Mouse (Mus musculus): ENCODE results near the gene 4930442H23Rik. TPM values are rescaled to one million over a fixed set of nuclear protein-coding genes. Genes with fewer than 3 reads are reported as not detected.
"Not testable (repeated sequence)": the region's sequence is repeated elsewhere in the genome, so short reads cannot be mapped to it uniquely, and the experiment has no call there.

Gene 4930442H23Rik
- polyA plus RNA-seq, 1 experiment from 2014 or later, result not detected

DNA sequence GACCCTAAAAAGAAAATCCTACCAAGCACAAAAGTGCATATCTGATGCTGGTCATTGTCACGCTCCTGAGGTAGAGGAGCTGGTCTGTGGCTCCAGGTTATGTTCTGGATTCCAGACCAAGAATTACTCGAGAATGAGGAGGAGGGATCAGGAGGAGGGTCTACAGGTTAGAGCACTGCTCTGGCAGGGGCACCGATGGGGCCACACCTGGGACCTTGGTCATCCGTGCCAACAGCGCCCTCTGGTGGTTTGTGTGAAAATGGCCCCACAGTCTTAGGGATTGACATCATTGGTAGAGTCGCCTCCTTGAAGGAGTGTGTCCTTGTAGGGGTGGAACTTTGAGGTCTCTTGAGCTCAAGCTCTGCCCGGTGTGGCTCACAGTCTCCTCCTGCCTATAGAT, 34.3 kb upstream of the 4930442H23Rik start:
- H3K4me3 ChIP-seq (ENCODE audit: low read length), result no peak overlapping the region
- H3K4me1 ChIP-seq (ENCODE audit: control insufficient read depth, insufficient read depth, low read length), result no peaks in the 10 kb centered on the region
- no peaks in the 10 kb centered on the region for H3K9me3 ChIP-seq (ENCODE audit: control insufficient read depth, low read length)
- H3K27ac ChIP-seq (ENCODE audit: low read depth, low read length), result no peak overlapping the region
- no peaks in the 10 kb centered on the region for H3K27me3 ChIP-seq (ENCODE audit: control insufficient read depth, insufficient read depth, low read length)
- peak; percentile 51; the same call in 1 of the 2 replicates for ATAC-seq (ENCODE audit: low FRiP score, low TSS enrichment)
- no peak overlapping the region for H3K4me2 ChIP-seq (replicated peaks; ENCODE audit: low read depth, low read length)
- H3K9ac ChIP-seq (ENCODE audit: low read depth, low read length), result no peak overlapping the region
- 34% methylated on average over 7 of the region's 7 CpGs for WGBS
- no peaks in the 10 kb centered on the region for H3K36me3 ChIP-seq (ENCODE audit: control insufficient read depth, insufficient read depth, low read length)

DNA sequence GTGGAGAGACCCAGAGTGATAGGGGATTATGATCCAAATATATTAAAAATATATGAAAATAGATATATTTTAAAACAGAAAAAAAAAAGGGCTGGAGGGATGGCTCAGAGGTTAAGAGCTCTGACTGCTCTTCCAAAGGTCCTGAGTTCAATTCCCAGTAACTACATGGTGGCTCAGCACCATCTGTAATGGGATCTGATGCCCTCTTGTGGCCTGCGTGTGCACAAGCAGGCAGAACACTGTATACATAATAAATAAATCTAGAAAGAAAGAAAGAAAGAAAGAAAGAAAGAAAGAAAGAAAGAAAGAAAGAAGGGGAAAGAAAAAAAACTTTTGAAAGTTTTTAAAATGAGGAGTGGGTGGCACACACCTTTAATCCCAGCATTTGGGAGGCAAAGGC, 33.6 kb upstream of the 4930442H23Rik start:
- H3K9me3 ChIP-seq (ENCODE audit: control insufficient read depth, low read length); ATAC-seq (ENCODE audit: low FRiP score, low TSS enrichment); H3K27ac ChIP-seq (ENCODE audit: low read depth, low read length); H3K4me2 ChIP-seq (replicated peaks; ENCODE audit: low read depth, low read length); H3K4me1 ChIP-seq (ENCODE audit: control insufficient read depth, insufficient read depth, low read length); H3K4me3 ChIP-seq (ENCODE audit: low read length); H3K36me3 ChIP-seq (ENCODE audit: control insufficient read depth, insufficient read depth, low read length); H3K27me3 ChIP-seq (ENCODE audit: control insufficient read depth, insufficient read depth, low read length); H3K9ac ChIP-seq (ENCODE audit: low read depth, low read length): not testable (repeated sequence)
- WGBS, result 18% methylated on average over 1 of the region's 1 CpGs

DNA sequence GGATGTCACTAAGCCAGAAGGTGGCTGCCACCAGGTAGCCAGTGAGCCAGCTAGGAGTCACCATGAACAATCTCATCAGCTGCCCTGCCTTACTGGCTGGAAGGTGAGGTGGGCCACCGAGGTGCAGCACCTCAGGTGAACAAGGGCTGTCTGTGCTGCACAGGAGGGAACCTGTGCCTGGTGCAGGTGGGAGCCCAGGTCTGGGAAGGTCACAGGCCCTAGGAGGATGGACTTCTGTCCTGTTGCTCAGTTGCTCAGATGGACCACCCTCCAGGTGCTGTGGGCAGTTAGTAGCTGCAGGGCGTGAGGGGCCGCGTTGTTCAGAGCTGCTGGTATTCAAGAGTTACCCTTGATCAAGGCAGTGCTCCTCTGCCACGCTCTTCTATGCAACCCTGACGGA, 33.2 kb upstream of the 4930442H23Rik start:
- Histone ChIP-seq H3K27ac (ENCODE audit: low read depth, low read length) (no peak overlapping the region), H3K4me2 (replicated peaks; ENCODE audit: low read depth, low read length) (no peak overlapping the region), H3K9me3 (ENCODE audit: control insufficient read depth, low read length) (no peaks in the 10 kb centered on the region), H3K9ac (ENCODE audit: low read depth, low read length) (no peak overlapping the region), H3K27me3 (ENCODE audit: control insufficient read depth, insufficient read depth, low read length) (no peaks in the 10 kb centered on the region), H3K36me3 (ENCODE audit: control insufficient read depth, insufficient read depth, low read length) (no peaks in the 10 kb centered on the region), H3K4me3 (ENCODE audit: low read length) (no peak overlapping the region), H3K4me1 (ENCODE audit: control insufficient read depth, insufficient read depth, low read length) (no peaks in the 10 kb centered on the region)
- ATAC-seq (ENCODE audit: low FRiP score, low TSS enrichment), result no peak
- WGBS, result 82% methylated on average over 6 of the region's 6 CpGs

DNA sequence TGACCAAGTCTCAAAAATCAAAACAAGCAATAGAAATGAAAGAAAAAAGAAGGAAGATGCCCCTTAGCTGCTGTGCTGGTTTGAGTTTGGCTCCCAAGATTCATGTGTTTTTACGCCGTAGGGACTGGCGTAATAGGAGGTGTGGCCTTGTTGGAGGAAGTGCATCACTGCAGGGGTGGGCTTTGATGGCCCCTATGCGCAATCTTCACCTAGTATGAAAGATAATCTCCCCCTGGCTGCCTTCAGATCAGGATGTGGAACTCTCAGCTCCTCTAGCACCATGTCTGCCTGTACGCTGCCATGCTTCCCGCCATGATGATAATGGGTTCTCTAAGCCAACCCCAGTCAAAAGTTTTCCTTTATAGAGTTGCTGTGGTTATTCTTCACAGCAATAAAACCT, 32.6 kb upstream of the 4930442H23Rik start:
- WGBS, result 89% methylated on average over 6 of the region's 6 CpGs
- H3K4me3 ChIP-seq (ENCODE audit: low read length), result no peak overlapping the region
- no peak for ATAC-seq (ENCODE audit: low FRiP score, low TSS enrichment)
- no peak overlapping the region for H3K27ac ChIP-seq (ENCODE audit: low read depth, low read length)
- H3K9me3 ChIP-seq (ENCODE audit: control insufficient read depth, low read length), result no peaks in the 10 kb centered on the region
- H3K4me1 ChIP-seq (ENCODE audit: control insufficient read depth, insufficient read depth, low read length), result no peaks in the 10 kb centered on the region
- no peaks in the 10 kb centered on the region for H3K27me3 ChIP-seq (ENCODE audit: control insufficient read depth, insufficient read depth, low read length)
- H3K36me3 ChIP-seq (ENCODE audit: control insufficient read depth, insufficient read depth, low read length), result no peaks in the 10 kb centered on the region
- H3K4me2 ChIP-seq (replicated peaks; ENCODE audit: low read depth, low read length), result no peak overlapping the region
- no peak overlapping the region for H3K9ac ChIP-seq (ENCODE audit: low read depth, low read length)

DNA sequence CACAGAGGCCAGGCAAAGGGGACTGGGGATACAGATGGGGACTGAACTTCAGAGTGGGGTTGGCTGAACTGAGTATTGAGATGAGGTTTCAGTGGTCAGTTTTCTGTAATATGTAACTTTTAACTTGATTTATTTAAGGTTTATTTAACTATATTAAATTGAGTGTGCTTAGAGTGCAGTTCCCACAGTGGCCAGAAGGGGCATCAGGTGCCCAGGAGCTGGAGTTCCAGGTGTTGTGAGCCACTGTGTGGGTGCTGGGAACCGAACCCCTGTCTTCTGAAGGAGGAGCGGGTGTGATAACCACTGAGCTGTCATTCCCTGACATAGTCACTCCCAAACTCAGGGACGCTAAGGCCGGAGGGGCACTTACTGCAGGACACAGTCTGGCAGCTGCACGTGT, 26.5 kb upstream of the 4930442H23Rik start:
- 96% methylated on average over 5 of the region's 5 CpGs for WGBS
- Histone ChIP-seq H3K27me3 (ENCODE audit: control insufficient read depth, insufficient read depth, low read length) (no peaks in the 10 kb centered on the region), H3K36me3 (ENCODE audit: control insufficient read depth, insufficient read depth, low read length) (no peaks in the 10 kb centered on the region), H3K4me2 (replicated peaks; ENCODE audit: low read depth, low read length) (no peak overlapping the region), H3K27ac (ENCODE audit: low read depth, low read length) (no peak overlapping the region), H3K9me3 (ENCODE audit: control insufficient read depth, low read length) (no peaks in the 10 kb centered on the region; the same call in 1 of the 2 replicates), H3K4me1 (ENCODE audit: control insufficient read depth, insufficient read depth, low read length) (no peaks in the 10 kb centered on the region), H3K4me3 (ENCODE audit: low read length) (no peak overlapping the region), H3K9ac (ENCODE audit: low read depth, low read length) (no peak overlapping the region)
- ATAC-seq (ENCODE audit: low FRiP score, low TSS enrichment), result no peak

DNA sequence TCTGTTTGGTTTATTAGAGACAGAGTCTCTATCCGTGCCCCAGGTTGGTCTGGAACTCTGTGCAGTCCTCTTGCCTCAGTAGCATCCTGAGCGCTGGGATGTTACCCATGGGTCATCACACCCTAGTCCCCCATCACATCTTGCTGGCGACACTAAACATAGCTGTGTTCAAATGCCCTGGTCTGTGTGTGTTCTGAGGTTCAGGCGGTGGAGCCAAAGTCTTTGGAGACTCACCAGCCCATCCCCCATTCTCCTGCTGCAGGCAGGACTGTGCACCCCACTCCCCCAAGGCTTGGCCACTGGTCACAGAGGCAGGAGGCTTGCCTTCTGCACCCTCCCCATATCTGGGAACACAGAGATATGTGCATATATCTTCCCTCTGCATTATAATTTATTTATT, 20.5 kb upstream of the 4930442H23Rik start:
- Histone ChIP-seq H3K9me3 (ENCODE audit: control insufficient read depth, low read length) (no peaks in the 10 kb centered on the region), H3K9ac (ENCODE audit: low read depth, low read length) (no peak overlapping the region), H3K4me2 (replicated peaks; ENCODE audit: low read depth, low read length) (no peak overlapping the region), H3K4me3 (ENCODE audit: low read length) (no peak overlapping the region), H3K27ac (ENCODE audit: low read depth, low read length) (no peak overlapping the region), H3K4me1 (ENCODE audit: control insufficient read depth, insufficient read depth, low read length) (no peaks in the 10 kb centered on the region), H3K27me3 (ENCODE audit: control insufficient read depth, insufficient read depth, low read length) (no peaks in the 10 kb centered on the region; the same call in none of the 2 replicates), H3K36me3 (ENCODE audit: control insufficient read depth, insufficient read depth, low read length) (no peaks in the 10 kb centered on the region)
- 73% methylated on average over 4 of the region's 4 CpGs for WGBS
- ATAC-seq (ENCODE audit: low FRiP score, low TSS enrichment), result no peak

DNA sequence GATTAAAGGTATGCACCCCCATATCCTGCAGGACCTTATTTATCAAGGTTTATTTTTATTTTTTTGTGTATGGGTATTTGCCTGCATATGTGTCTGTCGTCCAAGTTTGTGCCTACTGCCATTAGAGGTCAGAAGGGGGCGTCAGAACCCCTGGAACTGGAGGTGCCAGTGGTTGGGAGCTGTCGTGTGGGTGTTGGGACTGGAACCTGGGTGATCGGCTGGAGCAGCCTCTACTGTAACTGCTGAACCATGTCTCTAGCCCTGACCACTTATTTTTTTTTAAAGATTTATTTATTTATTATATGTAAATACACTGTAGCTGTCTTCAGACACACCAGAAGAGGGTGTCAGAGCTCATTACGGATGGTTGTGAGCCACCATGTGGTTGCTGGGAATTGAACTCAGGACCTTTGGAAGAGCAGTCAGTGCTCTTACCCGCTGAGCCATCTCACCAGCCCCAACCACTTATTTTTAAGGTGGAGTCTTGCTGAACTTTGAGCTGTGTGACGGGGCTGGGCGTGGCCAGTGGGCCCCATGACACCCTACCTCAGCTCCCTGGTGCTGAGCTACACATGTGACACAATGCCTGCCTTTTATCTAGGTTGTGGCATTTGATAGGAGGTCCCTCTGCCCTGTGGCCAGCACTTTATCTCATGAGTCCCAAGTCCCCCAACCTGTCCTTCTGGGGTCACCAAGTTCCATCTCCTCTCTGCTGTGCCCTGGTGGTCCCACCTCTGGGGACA, 19.5 kb upstream of the 4930442H23Rik start:
- 72% methylated on average over 8 of the region's 8 CpGs for WGBS

DNA sequence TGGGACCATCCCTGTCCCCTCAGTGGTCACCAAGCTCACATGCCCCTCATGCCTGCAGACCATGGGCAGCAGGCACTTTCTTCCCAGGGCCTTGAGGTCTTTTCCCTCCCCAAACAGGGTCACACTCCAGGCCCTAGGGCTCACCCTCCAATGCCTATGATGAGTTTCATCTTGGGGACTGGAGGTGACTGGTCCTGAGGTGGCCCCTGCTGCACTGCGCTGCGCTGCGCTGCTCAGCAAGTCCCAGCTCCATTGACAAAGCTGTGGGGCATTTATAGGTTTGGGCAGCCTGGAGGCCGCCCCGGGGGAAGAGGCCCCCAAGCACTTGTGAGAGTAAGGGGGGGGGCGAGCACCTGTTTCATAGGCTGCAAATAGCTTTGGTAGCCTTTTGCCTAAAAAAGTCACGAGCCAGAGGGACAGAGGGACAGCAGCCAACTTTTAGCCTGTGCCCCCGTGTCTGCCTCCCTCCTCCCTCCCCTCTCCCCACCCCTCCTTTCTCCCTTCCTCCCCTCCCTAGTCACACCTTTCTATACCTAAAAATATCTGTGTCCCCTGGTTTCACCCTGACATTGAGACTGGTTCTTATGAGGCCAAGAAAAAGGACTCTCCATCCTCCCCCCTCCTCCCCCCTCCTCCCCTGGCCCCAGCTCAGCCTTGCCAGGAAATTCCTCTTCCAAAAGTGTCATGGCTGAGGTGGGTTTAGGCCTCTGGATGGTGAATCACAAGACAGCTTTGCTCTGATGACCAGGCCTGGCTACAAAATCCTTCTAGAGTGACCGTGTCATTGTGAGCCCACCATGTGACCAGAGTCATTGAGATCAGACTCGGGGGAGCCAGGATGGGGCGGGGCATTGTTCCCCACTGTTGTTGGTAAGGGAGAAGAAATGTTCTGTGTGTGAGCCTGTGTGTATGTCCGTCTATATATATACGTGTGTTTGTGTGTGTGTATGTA, 18.4 kb upstream of the 4930442H23Rik start, which contains the start of gene Nmrk2:
TSS of gene Nmrk2 (minus strand) at position 245 of the 952 bp plus-strand sequence.
- no peak within 1 kb of the TSS for H3K4me3 ChIP-seq (ENCODE audit: low read length)
- H3K9ac ChIP-seq (ENCODE audit: low read depth, low read length), result no peak within 1 kb of the TSS
- H3K36me3 ChIP-seq (ENCODE audit: control insufficient read depth, insufficient read depth, low read length), result no peaks in the 10 kb centered on the region
- H3K9me3 ChIP-seq (ENCODE audit: control insufficient read depth, low read length), result no peaks in the 10 kb centered on the region
- H3K27me3 ChIP-seq (ENCODE audit: control insufficient read depth, insufficient read depth, low read length), result no peaks in the 10 kb centered on the region; the same call in none of the 2 replicates
- H3K27ac ChIP-seq (ENCODE audit: low read depth, low read length), result no peak within 1 kb of the TSS
- 64% methylated on average over 13 of the region's 13 CpGs for whole genome bisulfite sequencing
- H3K4me2 ChIP-seq (replicated peaks; ENCODE audit: low read depth, low read length), result no peak within 1 kb of the TSS
- no peaks in the 10 kb centered on the region for H3K4me1 ChIP-seq (ENCODE audit: control insufficient read depth, insufficient read depth, low read length)
- no peak for ATAC-seq (ENCODE audit: low FRiP score, low TSS enrichment)

More for the DNA sequence above, 19.5 kb upstream of the 4930442H23Rik start:
- no peak overlapping the region for H3K27ac ChIP-seq (ENCODE audit: low read depth, low read length)
- no peak overlapping the region for H3K9ac ChIP-seq (ENCODE audit: low read depth, low read length)
- no peak for ATAC-seq (ENCODE audit: low FRiP score, low TSS enrichment)
- no peaks in the 10 kb centered on the region for H3K4me1 ChIP-seq (ENCODE audit: control insufficient read depth, insufficient read depth, low read length)
- H3K36me3 ChIP-seq (ENCODE audit: control insufficient read depth, insufficient read depth, low read length), result no peaks in the 10 kb centered on the region
- no peaks in the 10 kb centered on the region; the same call in none of the 2 replicates for H3K27me3 ChIP-seq (ENCODE audit: control insufficient read depth, insufficient read depth, low read length)
- H3K4me2 ChIP-seq (replicated peaks; ENCODE audit: low read depth, low read length), result no peak overlapping the region
- no peaks in the 10 kb centered on the region for H3K9me3 ChIP-seq (ENCODE audit: control insufficient read depth, low read length)
- no peak overlapping the region for H3K4me3 ChIP-seq (ENCODE audit: low read length)

Measured in kidney, embryonic 14.5 days (tissue).